Mouse (Mus musculus): ENCODE results near the gene Klrb1f. TPM values are rescaled to one million over a fixed set of nuclear protein-coding genes. Genes with fewer than 3 reads are reported as not detected.

Gene Klrb1f
- polyA plus RNA-seq, 1 experiment from 2014 or later, result 0.40 TPM

- H3K4me1 ChIP-seq (ENCODE audit: control insufficient read depth, insufficient read depth, low read length), result no peaks in the 10 kb centered on the region
- no peak overlapping the region for H3K4me2 ChIP-seq
- H3K9ac ChIP-seq (ENCODE audit: low read depth, low read length), result no peak overlapping the region
- H3K4me3 ChIP-seq (ENCODE audit: low read depth, low read length), result no peak overlapping the region
- H3K27ac ChIP-seq (ENCODE audit: low read depth, low read length), result no peak overlapping the region
- no peaks in the 10 kb centered on the region for H3K27me3 ChIP-seq (ENCODE audit: control insufficient read depth, insufficient read depth, low read length)
- no peaks in the 10 kb centered on the region for H3K9me3 ChIP-seq (replicated peaks; ENCODE audit: control insufficient read depth, low read length)
- H3K36me3 ChIP-seq (ENCODE audit: control insufficient read depth, insufficient read depth, low read length), result no peaks in the 10 kb centered on the region
- 60% methylated on average over 1 of the region's 1 CpGs for WGBS (ENCODE audit: insufficient replicate concordance)
- no peak for ATAC-seq (replicated peaks; ENCODE audit: insufficient number of reproducible peaks, low FRiP score, low TSS enrichment)
Measured at GRCm38 (mm10) chr6:129012966-129013365, 32.7 kb upstream of the Klrb1f start.

- Histone ChIP-seq H3K4me2 (no peak overlapping the region), H3K4me3 (ENCODE audit: low read depth, low read length) (no peak overlapping the region), H3K27ac (ENCODE audit: low read depth, low read length) (no peak overlapping the region), H3K27me3 (ENCODE audit: control insufficient read depth, insufficient read depth, low read length) (no peaks in the 10 kb centered on the region), H3K9ac (ENCODE audit: low read depth, low read length) (no peak overlapping the region), H3K9me3 (replicated peaks; ENCODE audit: control insufficient read depth, low read length) (no peaks in the 10 kb centered on the region), H3K36me3 (ENCODE audit: control insufficient read depth, insufficient read depth, low read length) (no peaks in the 10 kb centered on the region), H3K4me1 (ENCODE audit: control insufficient read depth, insufficient read depth, low read length) (no peaks in the 10 kb centered on the region)
- ATAC-seq (replicated peaks; ENCODE audit: insufficient number of reproducible peaks, low FRiP score, low TSS enrichment), result no peak
- 73% methylated on average over 5 of the region's 5 CpGs for WGBS (ENCODE audit: insufficient replicate concordance)
Measured at GRCm38 (mm10) chr6:129013762-129014276, 31.9 kb upstream of the Klrb1f start.

- Histone ChIP-seq H3K9me3 (replicated peaks; ENCODE audit: control insufficient read depth, low read length) (no peaks in the 10 kb centered on the region), H3K27me3 (ENCODE audit: control insufficient read depth, insufficient read depth, low read length) (no peaks in the 10 kb centered on the region), H3K27ac (ENCODE audit: low read depth, low read length) (no peak overlapping the region), H3K4me2 (no peak overlapping the region), H3K4me3 (ENCODE audit: low read depth, low read length) (no peak overlapping the region), H3K4me1 (ENCODE audit: control insufficient read depth, insufficient read depth, low read length) (no peaks in the 10 kb centered on the region), H3K36me3 (ENCODE audit: control insufficient read depth, insufficient read depth, low read length) (no peaks in the 10 kb centered on the region), H3K9ac (ENCODE audit: low read depth, low read length) (no peak overlapping the region)
- ATAC-seq (replicated peaks; ENCODE audit: insufficient number of reproducible peaks, low FRiP score, low TSS enrichment), result no peak
- 80% methylated on average over 1 of the region's 1 CpGs for WGBS (ENCODE audit: insufficient replicate concordance)
Measured at GRCm38 (mm10) chr6:129014399-129014798, 31.3 kb upstream of the Klrb1f start.

GRCm38 (mm10) chr6:129027451-129028248, 18.1 kb upstream of the Klrb1f start:
- Histone ChIP-seq H3K9ac (ENCODE audit: low read depth, low read length) (no peak overlapping the region), H3K36me3 (ENCODE audit: control insufficient read depth, insufficient read depth, low read length) (no peaks in the 10 kb centered on the region), H3K27ac (ENCODE audit: low read depth, low read length) (no peak overlapping the region), H3K27me3 (ENCODE audit: control insufficient read depth, insufficient read depth, low read length) (no peaks in the 10 kb centered on the region), H3K4me2 (no peak overlapping the region), H3K9me3 (replicated peaks; ENCODE audit: control insufficient read depth, low read length) (no peaks in the 10 kb centered on the region), H3K4me3 (ENCODE audit: low read depth, low read length) (no peak overlapping the region), H3K4me1 (ENCODE audit: control insufficient read depth, insufficient read depth, low read length) (no peaks in the 10 kb centered on the region)
- ATAC-seq (replicated peaks; ENCODE audit: insufficient number of reproducible peaks, low FRiP score, low TSS enrichment), result no peak
- WGBS (ENCODE audit: insufficient replicate concordance), result 78% methylated on average over 8 of the region's 8 CpGs

GRCm38 (mm10) chr6:129030175-129030824, 15.4 kb upstream of the Klrb1f start:
- Histone ChIP-seq H3K27ac (ENCODE audit: low read depth, low read length) (no peak overlapping the region), H3K4me3 (ENCODE audit: low read depth, low read length) (no peak overlapping the region), H3K4me1 (ENCODE audit: control insufficient read depth, insufficient read depth, low read length) (no peaks in the 10 kb centered on the region), H3K36me3 (ENCODE audit: control insufficient read depth, insufficient read depth, low read length) (no peaks in the 10 kb centered on the region), H3K9ac (ENCODE audit: low read depth, low read length) (no peak overlapping the region), H3K9me3 (replicated peaks; ENCODE audit: control insufficient read depth, low read length) (no peaks in the 10 kb centered on the region), H3K27me3 (ENCODE audit: control insufficient read depth, insufficient read depth, low read length) (no peaks in the 10 kb centered on the region), H3K4me2 (no peak overlapping the region)
- WGBS (ENCODE audit: insufficient replicate concordance), result 55% methylated on average over 6 of the region's 6 CpGs
- no peak for ATAC-seq (replicated peaks; ENCODE audit: insufficient number of reproducible peaks, low FRiP score, low TSS enrichment)

- Histone ChIP-seq H3K4me3 (ENCODE audit: low read depth, low read length) (no peak overlapping the region), H3K36me3 (ENCODE audit: control insufficient read depth, insufficient read depth, low read length) (no peaks in the 10 kb centered on the region), H3K27ac (ENCODE audit: low read depth, low read length) (no peak overlapping the region), H3K27me3 (ENCODE audit: control insufficient read depth, insufficient read depth, low read length) (no peaks in the 10 kb centered on the region), H3K9me3 (replicated peaks; ENCODE audit: control insufficient read depth, low read length) (no peaks in the 10 kb centered on the region), H3K9ac (ENCODE audit: low read depth, low read length) (no peak overlapping the region), H3K4me2 (no peak overlapping the region), H3K4me1 (ENCODE audit: control insufficient read depth, insufficient read depth, low read length) (no peaks in the 10 kb centered on the region)
- WGBS (ENCODE audit: insufficient replicate concordance), result 77% methylated on average over 2 of the region's 2 CpGs
- no peak for ATAC-seq (replicated peaks; ENCODE audit: insufficient number of reproducible peaks, low FRiP score, low TSS enrichment)
Measured at GRCm38 (mm10) chr6:129030964-129031363, 14.7 kb upstream of the Klrb1f start.

- Histone ChIP-seq H3K27me3 (ENCODE audit: control insufficient read depth, insufficient read depth, low read length) (no peaks in the 10 kb centered on the region), H3K27ac (ENCODE audit: low read depth, low read length) (no peak overlapping the region), H3K4me1 (ENCODE audit: control insufficient read depth, insufficient read depth, low read length) (no peaks in the 10 kb centered on the region), H3K9ac (ENCODE audit: low read depth, low read length) (no peak overlapping the region), H3K9me3 (replicated peaks; ENCODE audit: control insufficient read depth, low read length) (no peaks in the 10 kb centered on the region), H3K36me3 (ENCODE audit: control insufficient read depth, insufficient read depth, low read length) (no peaks in the 10 kb centered on the region), H3K4me2 (no peak overlapping the region), H3K4me3 (ENCODE audit: low read depth, low read length) (no peak overlapping the region)
- WGBS (ENCODE audit: insufficient replicate concordance), result 68% methylated on average over 2 of the region's 2 CpGs
- no peak for ATAC-seq (replicated peaks; ENCODE audit: insufficient number of reproducible peaks, low FRiP score, low TSS enrichment)
Measured at GRCm38 (mm10) chr6:129033397-129033796, 12.3 kb upstream of the Klrb1f start.

- H3K4me3 ChIP-seq (ENCODE audit: low read depth, low read length), result no peak overlapping the region
- no peak overlapping the region for H3K4me2 ChIP-seq
- H3K27ac ChIP-seq (ENCODE audit: low read depth, low read length), result no peak overlapping the region
- H3K36me3 ChIP-seq (ENCODE audit: control insufficient read depth, insufficient read depth, low read length), result no peaks in the 10 kb centered on the region
- no peak for ATAC-seq (replicated peaks; ENCODE audit: insufficient number of reproducible peaks, low FRiP score, low TSS enrichment)
- no peaks in the 10 kb centered on the region for H3K4me1 ChIP-seq (ENCODE audit: control insufficient read depth, insufficient read depth, low read length)
- no peaks in the 10 kb centered on the region for H3K9me3 ChIP-seq (replicated peaks; ENCODE audit: control insufficient read depth, low read length)
- 63% methylated on average over 2 of the region's 2 CpGs for WGBS (ENCODE audit: insufficient replicate concordance)
- no peak overlapping the region for H3K9ac ChIP-seq (ENCODE audit: low read depth, low read length)
- no peaks in the 10 kb centered on the region for H3K27me3 ChIP-seq (ENCODE audit: control insufficient read depth, insufficient read depth, low read length)
Measured at GRCm38 (mm10) chr6:129035017-129035416, 10.7 kb upstream of the Klrb1f start.

All from heart, embryonic 11.5 days (tissue).